Mouse (Mus musculus): ENCODE measurements at regions not wholly inside any gene's neighbourhood (a gene's known extent, or its start where the extent isn't known, plus 50 kb on each side); places are given as distances from the start of the nearest gene placed in this dataset.

- Histone ChIP-seq H3K36me3 (ENCODE audit: control insufficient read depth, insufficient read depth, low read length) (no peaks in the 10 kb centered on the region), H3K27ac (ENCODE audit: low read depth, low read length) (no peak overlapping the region), H3K9me3 (ENCODE audit: control insufficient read depth, low read length) (no peaks in the 10 kb centered on the region), H3K4me1 (ENCODE audit: control insufficient read depth, insufficient read depth, low read length) (no peaks in the 10 kb centered on the region), H3K9ac (ENCODE audit: low read depth, low read length) (no peak overlapping the region), H3K27me3 (ENCODE audit: control insufficient read depth, insufficient read depth, low read length) (no peaks in the 10 kb centered on the region), H3K4me3 (ENCODE audit: low read length) (no peak overlapping the region), H3K4me2 (replicated peaks; ENCODE audit: low read depth, low read length) (no peak overlapping the region)
- no peak for ATAC-seq (ENCODE audit: low FRiP score, low TSS enrichment)
- whole genome bisulfite sequencing: 81% methylated on average over 10 of the region's 10 CpGs
Measured at GRCm38 (mm10) chr7:123850272-123851197, 132.1 kb upstream of the Hs3st4 start.

DNA sequence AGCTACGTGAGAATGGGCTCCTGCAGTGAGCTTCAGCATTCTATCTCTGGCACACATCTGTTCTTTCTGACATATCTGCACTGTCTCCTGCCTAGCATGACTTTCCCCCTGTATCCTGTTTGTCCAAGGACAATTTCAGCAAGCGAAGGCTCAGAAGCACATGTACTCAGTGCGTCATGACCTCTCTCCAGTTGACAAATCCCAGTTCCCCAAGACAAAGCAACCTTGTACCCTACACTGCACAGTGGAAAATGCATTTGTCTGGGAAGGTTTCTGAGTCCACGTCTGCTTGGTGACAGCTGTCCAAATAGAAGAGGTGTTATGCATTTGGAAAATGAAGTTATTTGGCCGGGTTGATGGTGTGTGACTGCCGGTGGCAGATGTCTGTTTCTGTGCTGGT lies 125.1 kb upstream of the Hs3st4 start:
- WGBS: 78% methylated on average over 6 of the region's 6 CpGs
- no peaks in the 10 kb centered on the region for H3K9me3 ChIP-seq (ENCODE audit: control insufficient read depth, low read length)
- no peak overlapping the region for H3K4me3 ChIP-seq (ENCODE audit: low read length)
- H3K36me3 ChIP-seq (ENCODE audit: control insufficient read depth, insufficient read depth, low read length): no peaks in the 10 kb centered on the region
- H3K4me1 ChIP-seq (ENCODE audit: control insufficient read depth, insufficient read depth, low read length): no peaks in the 10 kb centered on the region
- H3K27me3 ChIP-seq (ENCODE audit: control insufficient read depth, insufficient read depth, low read length): no peaks in the 10 kb centered on the region
- no peak overlapping the region for H3K4me2 ChIP-seq (replicated peaks; ENCODE audit: low read depth, low read length)
- ATAC-seq (ENCODE audit: low FRiP score, low TSS enrichment): no peak
- no peak overlapping the region for H3K9ac ChIP-seq (ENCODE audit: low read depth, low read length)
- no peak overlapping the region for H3K27ac ChIP-seq (ENCODE audit: low read depth, low read length)

GRCm38 (mm10) chr7:123861706-123862105 lies 121.0 kb upstream of the Hs3st4 start:
- no peak for ATAC-seq (ENCODE audit: low FRiP score, low TSS enrichment)
- Histone ChIP-seq H3K4me1 (ENCODE audit: control insufficient read depth, insufficient read depth, low read length) (no peaks in the 10 kb centered on the region), H3K9me3 (ENCODE audit: control insufficient read depth, low read length) (no peaks in the 10 kb centered on the region), H3K4me2 (replicated peaks; ENCODE audit: low read depth, low read length) (no peak overlapping the region), H3K9ac (ENCODE audit: low read depth, low read length) (no peak overlapping the region), H3K4me3 (ENCODE audit: low read length) (no peak overlapping the region), H3K27me3 (ENCODE audit: control insufficient read depth, insufficient read depth, low read length) (no peaks in the 10 kb centered on the region), H3K36me3 (ENCODE audit: control insufficient read depth, insufficient read depth, low read length) (no peaks in the 10 kb centered on the region), H3K27ac (ENCODE audit: low read depth, low read length) (no peak overlapping the region)
- WGBS: 93% methylated on average over 2 of the region's 2 CpGs

- Histone ChIP-seq H3K9ac (ENCODE audit: low read depth, low read length) (no peak overlapping the region), H3K4me1 (ENCODE audit: control insufficient read depth, insufficient read depth, low read length) (no peaks in the 10 kb centered on the region), H3K4me2 (replicated peaks; ENCODE audit: low read depth, low read length) (no peak overlapping the region), H3K9me3 (ENCODE audit: control insufficient read depth, low read length) (no peaks in the 10 kb centered on the region), H3K27ac (ENCODE audit: low read depth, low read length) (no peak overlapping the region), H3K36me3 (ENCODE audit: control insufficient read depth, insufficient read depth, low read length) (no peaks in the 10 kb centered on the region), H3K27me3 (ENCODE audit: control insufficient read depth, insufficient read depth, low read length) (no peaks in the 10 kb centered on the region), H3K4me3 (ENCODE audit: low read length) (no peak overlapping the region)
- no peak for ATAC-seq (ENCODE audit: low FRiP score, low TSS enrichment)
- 83% methylated on average over 4 of the region's 4 CpGs for WGBS
Measured at GRCm38 (mm10) chr7:123896759-123897444, 85.8 kb upstream of the Hs3st4 start.

- Histone ChIP-seq H3K9me3 (ENCODE audit: control insufficient read depth, low read length) (no peaks in the 10 kb centered on the region), H3K27me3 (ENCODE audit: control insufficient read depth, insufficient read depth, low read length) (no peaks in the 10 kb centered on the region), H3K36me3 (ENCODE audit: control insufficient read depth, insufficient read depth, low read length) (no peaks in the 10 kb centered on the region), H3K4me3 (ENCODE audit: low read length) (no peak overlapping the region), H3K4me1 (ENCODE audit: control insufficient read depth, insufficient read depth, low read length) (no peaks in the 10 kb centered on the region), H3K9ac (ENCODE audit: low read depth, low read length) (no peak overlapping the region), H3K4me2 (replicated peaks; ENCODE audit: low read depth, low read length) (no peak overlapping the region), H3K27ac (ENCODE audit: low read depth, low read length) (no peak overlapping the region)
- no peak for ATAC-seq (ENCODE audit: low FRiP score, low TSS enrichment)
- WGBS: 89% methylated on average over 6 of the region's 6 CpGs
Measured at GRCm38 (mm10) chr7:123907946-123908840, 74.5 kb upstream of the Hs3st4 start.

GRCm38 (mm10) chr7:123921461-123921860 lies 61.2 kb upstream of the Hs3st4 start:
- Histone ChIP-seq H3K27me3 (ENCODE audit: control insufficient read depth, insufficient read depth, low read length) (no peaks in the 10 kb centered on the region), H3K9ac (ENCODE audit: low read depth, low read length) (no peak overlapping the region), H3K27ac (ENCODE audit: low read depth, low read length) (no peak overlapping the region), H3K36me3 (ENCODE audit: control insufficient read depth, insufficient read depth, low read length) (no peaks in the 10 kb centered on the region), H3K9me3 (ENCODE audit: control insufficient read depth, low read length) (no peaks in the 10 kb centered on the region), H3K4me2 (replicated peaks; ENCODE audit: low read depth, low read length) (no peak overlapping the region), H3K4me1 (ENCODE audit: control insufficient read depth, insufficient read depth, low read length) (no peaks in the 10 kb centered on the region), H3K4me3 (ENCODE audit: low read length) (no peak overlapping the region)
- 99% methylated on average over 2 of the region's 2 CpGs for WGBS
- no peak for ATAC-seq (ENCODE audit: low FRiP score, low TSS enrichment)

- no peak overlapping the region for H3K9ac ChIP-seq (ENCODE audit: low read depth, low read length)
- no peaks in the 10 kb centered on the region for H3K27me3 ChIP-seq (ENCODE audit: control insufficient read depth, insufficient read depth, low read length)
- no peaks in the 10 kb centered on the region for H3K36me3 ChIP-seq (ENCODE audit: control insufficient read depth, insufficient read depth, low read length)
- 60% methylated on average over 7 of the region's 7 CpGs for WGBS
- H3K9me3 ChIP-seq (ENCODE audit: control insufficient read depth, low read length): no peaks in the 10 kb centered on the region
- ATAC-seq (ENCODE audit: low FRiP score, low TSS enrichment): no peak
- no peak overlapping the region for H3K27ac ChIP-seq (ENCODE audit: low read depth, low read length)
- no peak overlapping the region for H3K4me3 ChIP-seq (ENCODE audit: low read length)
- no peak overlapping the region for H3K4me2 ChIP-seq (replicated peaks; ENCODE audit: low read depth, low read length)
- no peaks in the 10 kb centered on the region for H3K4me1 ChIP-seq (ENCODE audit: control insufficient read depth, insufficient read depth, low read length)
Measured at GRCm38 (mm10) chr7:123932486-123932885, 50.2 kb upstream of the Hs3st4 start.

Data from kidney, embryonic 14.5 days (tissue).